Mouse (Mus musculus) cortical plate, adult 2 months (tissue): ENCODE results near the gene Pmm1.
A peak's percentile ranks its signal among the peaks of the same experiment; 100 is the strongest.

ENCODE experiments used
- CTCF ChIP-seq: fragments of 200-500 bp; IDR thresholded peaks from 2 replicates; pipeline ENCODE4 v1.5.1; 2011; ENCODE audit warnings: mild to moderate bottlenecking, control low read depth, low read length; ENCODE audit not compliant: insufficient read depth; ENCODE audit errors: extremely low read depth
- POLR2A ChIP-seq: fragments of 200-500 bp; IDR thresholded peaks from 2 replicates; pipeline ENCODE4 v1.6.1; 2011; ENCODE audit warnings: mild to moderate bottlenecking, low read length, control low read depth; ENCODE audit not compliant: insufficient read depth; ENCODE audit errors: extremely low read depth

GRCm38 (mm10) chr15:81960171-81961077 is at the start of gene Pmm1:
- TF ChIP-seq CTCF: peak; percentile 75
- TF ChIP-seq POLR2A: peak; percentile 57; the same call in 1 of the 2 replicates
